Mouse (Mus musculus): ENCODE measurements around the gene Cyp2d10. TPM values are rescaled to one million over a fixed set of nuclear protein-coding genes. Genes with fewer than 3 reads are reported as not detected.
A peak's percentile ranks its signal among the peaks of the same experiment; 100 is the strongest.

The Cyp2d10 gene
- polyA plus RNA-seq, 1 experiment from 2014 or later, result 0.39 TPM

DNA sequence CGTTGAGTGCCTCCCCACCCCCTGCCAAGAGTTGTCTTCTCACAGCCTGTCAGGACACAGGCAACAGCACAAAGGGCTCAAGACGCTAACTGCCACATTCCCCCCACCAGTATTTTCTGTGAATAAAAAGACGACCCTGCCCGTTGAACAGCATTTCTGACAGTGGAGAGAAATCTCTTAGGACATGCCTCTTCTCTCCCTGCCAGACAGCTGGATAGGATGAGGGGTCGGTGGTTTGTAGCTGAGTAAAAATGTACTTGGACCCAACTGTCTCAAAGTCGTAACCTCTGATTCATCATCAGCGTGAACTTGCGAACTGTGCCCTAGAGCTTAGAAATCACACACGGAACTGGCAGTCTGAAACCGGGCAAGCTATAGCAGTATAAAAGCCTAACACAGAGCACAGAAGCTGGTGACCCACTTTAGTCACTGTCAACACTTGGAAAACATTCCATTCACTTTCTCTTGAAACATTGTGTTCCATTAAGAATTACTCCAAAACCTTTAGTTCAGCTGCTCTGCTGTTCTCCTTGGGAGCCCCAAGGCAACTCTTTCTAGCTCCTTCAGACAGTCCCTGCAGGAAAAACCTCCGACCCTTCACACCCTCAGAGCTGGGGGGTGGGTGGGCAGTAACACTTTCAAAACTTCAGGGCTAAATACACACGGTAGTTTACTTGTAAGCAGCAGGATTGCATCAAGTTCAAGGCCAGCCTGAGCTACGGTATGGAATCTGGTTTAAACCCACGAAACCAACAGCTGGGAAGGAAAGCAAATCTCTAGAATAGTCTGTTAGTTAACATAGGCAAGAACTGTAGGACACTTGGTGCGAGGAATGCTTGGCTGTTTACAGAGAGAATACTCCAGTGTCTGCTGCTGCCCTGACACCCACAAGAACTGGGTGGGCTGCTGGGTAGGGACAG lies 28.5 kb downstream of the Cyp2d10 start:
- Histone ChIP-seq H3K27me3 (replicated peaks; ENCODE audit: control insufficient read depth, insufficient read depth, low read length) (no peaks in the 10 kb centered on the region), H3K4me3 (ENCODE audit: low read depth, low read length) (peak overlapping the region; percentile 51; the same call in 1 of the 2 replicates), H3K27ac (ENCODE audit: low read depth, low read length) (peak overlapping the region; percentile 84), H3K9me3 (ENCODE audit: control insufficient read depth) (no peaks in the 10 kb centered on the region), H3K4me1 (replicated peaks; ENCODE audit: control insufficient read depth, insufficient read depth, low read length) (0 out of 2 replicates have a peak, but pooled peaks cover 5% of the 10 kb centered on the region), H3K4me2 (replicated peaks; ENCODE audit: low read depth) (peak overlapping the region; percentile 73), H3K36me3 (ENCODE audit: control insufficient read depth, insufficient read depth) (peaks cover 4% of the 10 kb centered on the region), H3K9ac (ENCODE audit: low read depth, low read length) (no peak overlapping the region)
- 0 out of 2 replicates have a peak, but pooled peaks have one; percentile 25 for ATAC-seq
- WGBS, result 38% methylated on average over 15 of the region's 15 CpGs
- TF ChIP-seq CTCF (IDR thresholded peaks at IDR 0.05; ENCODE audit: low read depth), result no peak

DNA sequence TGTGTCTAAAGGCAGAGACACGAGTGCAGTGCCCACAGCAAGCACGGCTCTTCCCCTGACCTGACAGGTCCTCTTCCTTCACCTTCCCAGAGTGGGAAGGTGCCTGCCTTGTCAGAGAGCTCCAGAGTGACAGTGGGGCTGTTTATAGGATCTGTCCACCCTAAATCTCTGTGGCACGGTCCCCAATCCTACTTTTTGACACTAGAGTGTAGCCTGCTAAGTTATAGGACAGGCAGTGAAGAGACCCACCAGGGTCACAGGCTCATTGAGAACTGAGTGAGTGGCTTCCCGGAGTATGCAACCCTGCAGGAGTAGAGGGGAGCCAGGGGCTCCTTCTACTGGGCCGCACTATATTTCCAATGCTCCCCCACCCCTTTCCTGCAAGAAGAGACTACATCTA lies 29.3 kb downstream of the Cyp2d10 start:
- no peaks in the 10 kb centered on the region for H3K27me3 ChIP-seq (replicated peaks; ENCODE audit: control insufficient read depth, insufficient read depth, low read length)
- no peak overlapping the region for H3K4me3 ChIP-seq (ENCODE audit: low read depth, low read length)
- no peak overlapping the region for H3K9ac ChIP-seq (ENCODE audit: low read depth, low read length)
- WGBS, result 75% methylated on average over 5 of the region's 5 CpGs
- peaks cover 7% of the 10 kb centered on the region for H3K36me3 ChIP-seq (ENCODE audit: control insufficient read depth, insufficient read depth)
- H3K4me2 ChIP-seq (replicated peaks; ENCODE audit: low read depth), result no peak overlapping the region
- H3K27ac ChIP-seq (ENCODE audit: low read depth, low read length), result no peak overlapping the region; the same call in 1 of the 2 replicates
- no peak for ATAC-seq
- H3K9me3 ChIP-seq (ENCODE audit: control insufficient read depth), result no peaks in the 10 kb centered on the region
- TF ChIP-seq CTCF (IDR thresholded peaks at IDR 0.05; ENCODE audit: low read depth), result no peak
- H3K4me1 ChIP-seq (replicated peaks; ENCODE audit: control insufficient read depth, insufficient read depth, low read length), result 0 out of 2 replicates have a peak, but pooled peaks cover 5% of the 10 kb centered on the region

DNA sequence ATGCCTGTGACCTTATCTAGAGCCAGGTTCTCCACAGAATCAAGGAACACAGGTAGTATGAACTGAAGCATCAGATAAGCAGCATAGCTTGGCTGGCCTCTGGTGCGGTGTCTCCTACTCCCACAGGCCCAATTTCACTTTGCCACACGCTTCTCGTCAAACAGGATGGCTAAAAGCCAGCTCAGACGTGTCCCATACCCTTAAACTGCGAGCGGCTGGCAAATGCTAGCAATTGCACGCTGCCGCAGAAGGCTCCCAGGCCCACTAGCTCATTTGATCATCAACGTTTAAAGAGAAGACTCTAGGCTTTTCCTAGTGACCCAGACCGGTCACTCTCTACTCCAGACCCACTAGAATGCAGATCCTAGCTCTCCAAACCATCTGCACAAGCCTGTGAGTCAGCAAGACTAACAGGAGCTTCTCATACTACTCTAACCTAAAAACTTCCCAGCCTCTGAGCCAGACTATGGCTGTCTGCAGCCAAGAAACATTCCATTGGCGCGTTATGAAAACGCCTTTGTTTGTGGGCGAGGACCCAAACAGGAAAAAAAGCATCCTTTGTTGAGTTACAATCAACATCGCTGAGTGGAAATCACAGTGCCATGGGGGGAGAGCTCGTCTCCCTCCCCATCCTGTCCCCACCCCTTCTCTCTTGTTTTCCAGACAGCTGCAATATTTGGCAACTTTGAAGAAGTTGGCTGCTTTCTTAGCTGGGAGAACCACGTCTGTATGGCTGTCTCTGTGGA lies 30.4 kb downstream of the Cyp2d10 start:
- WGBS, result 72% methylated on average over 17 of the region's 17 CpGs
- H3K27ac ChIP-seq (ENCODE audit: low read depth, low read length), result no peak overlapping the region; the same call in 1 of the 2 replicates

DNA sequence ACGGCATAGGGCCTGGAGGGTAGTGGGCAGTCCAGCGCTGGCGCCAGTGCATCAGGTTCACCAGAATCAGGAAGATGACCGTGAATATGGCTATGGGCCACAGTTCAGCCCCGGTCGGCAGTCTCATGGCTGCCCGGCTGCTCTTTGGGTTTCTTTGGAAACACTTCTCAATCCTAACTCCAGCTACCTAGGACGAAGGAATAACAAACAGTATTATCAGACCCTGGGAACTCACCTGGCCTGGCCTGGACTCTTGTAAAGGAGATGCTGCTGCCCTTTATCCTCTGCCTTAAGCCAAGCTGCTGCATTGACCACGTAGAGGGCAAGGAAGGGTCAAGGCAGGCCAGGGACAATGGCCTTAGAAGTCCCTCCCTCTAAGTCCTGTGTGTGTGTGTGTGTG lies 31.1 kb downstream of the Cyp2d10 start:
- Histone ChIP-seq H3K4me1 (replicated peaks; ENCODE audit: control insufficient read depth, insufficient read depth, low read length) (0 out of 2 replicates have a peak, but pooled peaks cover 5% of the 10 kb centered on the region), H3K4me2 (replicated peaks; ENCODE audit: low read depth) (no peak overlapping the region), H3K4me3 (ENCODE audit: low read depth, low read length) (no peak overlapping the region), H3K36me3 (ENCODE audit: control insufficient read depth, insufficient read depth) (peaks cover 14% of the 10 kb centered on the region), H3K9me3 (ENCODE audit: control insufficient read depth) (no peaks in the 10 kb centered on the region), H3K27ac (ENCODE audit: low read depth, low read length) (no peak overlapping the region), H3K9ac (ENCODE audit: low read depth, low read length) (no peak overlapping the region), H3K27me3 (replicated peaks; ENCODE audit: control insufficient read depth, insufficient read depth, low read length) (no peaks in the 10 kb centered on the region)
- ATAC-seq, result no peak
- TF ChIP-seq CTCF (IDR thresholded peaks at IDR 0.05; ENCODE audit: low read depth), result no peak
- 82% methylated on average over 9 of the region's 9 CpGs for WGBS

More for the DNA sequence above, 30.4 kb downstream of the Cyp2d10 start:
- no peak for TF ChIP-seq CTCF (IDR thresholded peaks at IDR 0.05; ENCODE audit: low read depth)
- Histone ChIP-seq H3K4me3 (ENCODE audit: low read depth, low read length) (no peak overlapping the region), H3K4me1 (replicated peaks; ENCODE audit: control insufficient read depth, insufficient read depth, low read length) (0 out of 2 replicates have a peak, but pooled peaks cover 5% of the 10 kb centered on the region), H3K27me3 (replicated peaks; ENCODE audit: control insufficient read depth, insufficient read depth, low read length) (no peaks in the 10 kb centered on the region), H3K9ac (ENCODE audit: low read depth, low read length) (no peak overlapping the region), H3K9me3 (ENCODE audit: control insufficient read depth) (no peaks in the 10 kb centered on the region), H3K4me2 (replicated peaks; ENCODE audit: low read depth) (no peak overlapping the region), H3K36me3 (ENCODE audit: control insufficient read depth, insufficient read depth) (peaks cover 14% of the 10 kb centered on the region)
- no peak for ATAC-seq

DNA sequence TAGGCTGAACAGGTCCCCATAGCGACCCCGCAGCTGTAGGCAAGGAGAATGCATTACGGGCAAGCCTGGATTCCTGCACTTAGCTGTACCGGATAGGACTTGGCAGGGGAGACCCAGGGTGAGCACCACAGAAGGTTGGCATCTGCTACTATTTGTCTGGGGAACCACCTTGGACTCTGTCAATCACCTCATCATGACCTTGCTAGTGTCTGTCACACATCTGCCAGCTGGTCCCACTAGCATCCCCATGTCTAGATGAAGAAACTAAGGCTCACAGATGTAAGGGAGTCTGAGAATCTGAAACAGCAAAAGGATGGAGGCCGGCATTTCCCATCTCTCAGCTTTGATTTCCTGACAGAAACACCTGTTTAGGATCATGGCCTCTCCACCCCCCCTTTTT lies 32.6 kb downstream of the Cyp2d10 start:
- no peak for ATAC-seq
- 88% methylated on average over 5 of the region's 5 CpGs for WGBS
- Histone ChIP-seq H3K4me3 (ENCODE audit: low read depth, low read length) (no peak overlapping the region), H3K4me1 (replicated peaks; ENCODE audit: control insufficient read depth, insufficient read depth, low read length) (0 out of 2 replicates have a peak, but pooled peaks cover 5% of the 10 kb centered on the region), H3K36me3 (ENCODE audit: control insufficient read depth, insufficient read depth) (peaks cover 14% of the 10 kb centered on the region), H3K27ac (ENCODE audit: low read depth, low read length) (no peak overlapping the region), H3K4me2 (replicated peaks; ENCODE audit: low read depth) (no peak overlapping the region), H3K27me3 (replicated peaks; ENCODE audit: control insufficient read depth, insufficient read depth, low read length) (no peaks in the 10 kb centered on the region), H3K9me3 (ENCODE audit: control insufficient read depth) (no peaks in the 10 kb centered on the region), H3K9ac (ENCODE audit: low read depth, low read length) (no peak overlapping the region)
- TF ChIP-seq CTCF (IDR thresholded peaks at IDR 0.05; ENCODE audit: low read depth), result no peak

DNA sequence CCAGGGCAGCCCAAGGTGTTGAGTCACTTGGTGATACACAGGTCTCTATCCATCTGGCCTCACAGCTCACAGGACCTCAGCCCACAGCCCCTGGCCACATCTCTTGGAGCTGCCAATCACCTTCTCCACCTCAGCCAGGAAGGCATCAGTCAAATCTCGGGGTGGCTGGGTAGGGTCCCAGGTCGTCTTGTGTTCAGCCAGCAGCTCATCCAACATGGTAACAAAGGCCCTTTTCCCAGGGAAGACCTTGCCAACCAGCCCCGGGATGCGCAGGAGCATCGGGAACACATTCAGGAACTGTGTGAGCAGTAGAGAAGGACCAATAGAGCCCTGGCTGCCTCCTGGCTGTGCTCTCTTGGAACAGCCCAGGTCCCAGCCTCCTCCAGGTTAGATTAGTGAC lies 34.0 kb downstream of the Cyp2d10 start:
- no peak for TF ChIP-seq CTCF (IDR thresholded peaks at IDR 0.05; ENCODE audit: low read depth)
- H3K36me3 ChIP-seq (ENCODE audit: control insufficient read depth, insufficient read depth), result peaks cover 14% of the 10 kb centered on the region
- no peak overlapping the region for H3K4me2 ChIP-seq (replicated peaks; ENCODE audit: low read depth)
- no peak for ATAC-seq
- no peak overlapping the region for H3K4me3 ChIP-seq (ENCODE audit: low read depth, low read length)
- H3K9me3 ChIP-seq (ENCODE audit: control insufficient read depth), result no peaks in the 10 kb centered on the region
- WGBS, result 89% methylated on average over 5 of the region's 5 CpGs
- H3K4me1 ChIP-seq (replicated peaks; ENCODE audit: control insufficient read depth, insufficient read depth, low read length), result 0 out of 2 replicates have a peak, but pooled peaks cover 5% of the 10 kb centered on the region
- no peak overlapping the region for H3K9ac ChIP-seq (ENCODE audit: low read depth, low read length)
- H3K27ac ChIP-seq (ENCODE audit: low read depth, low read length), result no peak overlapping the region
- H3K27me3 ChIP-seq (replicated peaks; ENCODE audit: control insufficient read depth, insufficient read depth, low read length), result no peaks in the 10 kb centered on the region

Data from intestine, postnatal 0 days (tissue).